Mouse (Mus musculus) heart, embryonic 11.5 days (tissue): Measurements from ENCODE around the gene Rps16. TPM values are rescaled to one million over a fixed set of nuclear protein-coding genes. Genes with fewer than 3 reads are reported as not detected.
"Not testable (repeated sequence)": the region's sequence is repeated elsewhere in the genome, so short reads cannot be mapped to it uniquely, and the experiment has no call there.

Experiments
- ATAC-seq: fragments of 200-750 bp; cut with Nextera tagmentation; replicated peaks from 2 replicates; pipeline ENCODE4 v1.8.0; 2017; ENCODE audit warnings: moderate library complexity; ENCODE audit not compliant: insufficient number of reproducible peaks, low FRiP score, low TSS enrichment
- H3K27ac ChIP-seq: fragments of 300-500 bp; sonication (generic); 2 replicates; pipeline ENCODE4 v1.5.1; 2014; ENCODE audit warnings: mild to moderate bottlenecking, low read depth, low read length
- H3K27me3 ChIP-seq: fragments of 300-500 bp; sonication (generic); 2 replicates; pipeline ENCODE4 v1.6.1; 2014; ENCODE audit warnings: mild to moderate bottlenecking, low read length, mixed read lengths; ENCODE audit not compliant: control insufficient read depth, insufficient read depth
- H3K36me3 ChIP-seq: fragments of 300-500 bp; sonication (generic); 2 replicates; pipeline ENCODE4 v1.6.1; 2014; ENCODE audit warnings: mild to moderate bottlenecking, low read length, moderate library complexity, mixed read lengths; ENCODE audit not compliant: control insufficient read depth, insufficient read depth
- H3K4me1 ChIP-seq: fragments of 300-500 bp; sonication (generic); 2 replicates; pipeline ENCODE4 v1.6.1; 2014; ENCODE audit warnings: low read length; ENCODE audit not compliant: control insufficient read depth, insufficient read depth
- H3K4me2 ChIP-seq: fragments of 300-500 bp; sonication (generic); 2 replicates; pipeline ENCODE4 v1.6.1; 2014; ENCODE audit warnings: mild to moderate bottlenecking, moderate library complexity
- H3K4me3 ChIP-seq: fragments of 300-500 bp; sonication (generic); 2 replicates; pipeline ENCODE4 v1.5.1; 2014; ENCODE audit warnings: low read depth, low read length
- H3K9ac ChIP-seq: fragments of 300-500 bp; sonication (generic); 2 replicates; pipeline ENCODE4 v1.6.1; 2014; ENCODE audit warnings: mild to moderate bottlenecking, low read depth, low read length, moderate library complexity
- H3K9me3 ChIP-seq: fragments of 300-500 bp; sonication (generic); replicated peaks from 2 replicates; pipeline ENCODE4 v1.6.1; 2016; ENCODE audit warnings: low read length; ENCODE audit not compliant: control insufficient read depth
- WGBS: fragments of 180-500 bp; shearing (Covaris S2); extraction: QIAGEN DNeasy Blood & Tissue Kit; methylation state at CpG from one replicate; pipeline ENCODE4 v1.1.7; 2014; ENCODE audit not compliant: insufficient replicate concordance; 5-methylcytosine and 5-hydroxymethylcytosine counted together
- polyA plus RNA-seq: library from polyadenylated mRNA; unstranded; fragments of >200 nt; fragmentation: Nextera tagmentation; extraction: Ambion mirVana; gene quantifications from 2 replicates; pipeline ENCODE4 v1.2.1, GENCODE M21; 2014

The Rps16 gene
- polyA plus RNA-seq, 1 experiment from 2014 or later: 792 TPM

DNA sequence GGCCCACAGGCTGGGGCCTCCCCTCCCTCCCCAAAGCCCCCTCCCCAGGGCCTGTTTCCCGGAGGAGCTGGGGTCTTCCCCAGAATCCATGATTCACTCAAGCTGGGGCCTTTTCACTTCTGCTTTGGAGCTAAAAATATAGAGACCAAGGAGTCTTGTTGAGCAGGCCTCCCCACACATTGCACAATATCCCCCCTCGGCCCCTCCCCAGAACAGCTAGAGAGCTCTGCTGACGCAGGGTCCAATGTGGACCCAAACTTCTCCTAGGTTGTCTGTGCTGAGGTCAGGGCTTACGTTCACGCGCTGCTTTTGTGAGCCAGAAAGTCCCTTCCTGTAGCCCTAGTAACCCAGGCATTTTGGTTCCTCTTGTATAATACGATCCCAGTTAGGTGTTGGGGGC, 35.6 kb downstream of the Rps16 start:
- ATAC-seq: no peak
- H3K9ac ChIP-seq: no peak overlapping the region
- H3K27me3 ChIP-seq: no peaks in the 10 kb centered on the region
- peaks cover 15% of the 10 kb centered on the region for H3K36me3 ChIP-seq
- no peak overlapping the region for H3K27ac ChIP-seq
- peaks cover 22% of the 10 kb centered on the region for H3K4me1 ChIP-seq
- 79% methylated on average over 7 of the region's 7 CpGs for WGBS
- no peak overlapping the region for H3K4me2 ChIP-seq
- H3K9me3 ChIP-seq: no peaks in the 10 kb centered on the region
- H3K4me3 ChIP-seq: no peak overlapping the region

DNA sequence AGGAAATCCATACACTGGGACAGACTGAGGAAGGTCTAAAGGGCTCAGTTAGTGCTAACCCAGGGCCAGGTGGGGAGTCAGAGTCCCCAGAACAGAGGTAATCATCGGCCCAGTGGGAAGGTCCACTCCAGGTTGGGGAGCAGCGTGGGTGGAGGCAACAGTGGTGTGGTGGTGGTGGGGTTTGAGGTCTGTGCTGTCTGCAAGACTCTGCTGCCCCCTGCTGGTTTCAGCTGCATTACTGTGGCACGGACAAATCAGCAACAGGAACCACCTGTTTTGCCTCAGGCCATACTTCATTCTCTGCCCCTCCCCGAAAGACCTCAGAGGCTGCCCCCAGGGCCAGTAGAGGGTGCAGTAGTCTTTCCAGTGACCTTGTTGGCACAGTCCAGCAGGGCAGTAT, 36.0 kb downstream of the Rps16 start:
- Histone ChIP-seq H3K27ac (no peak overlapping the region), H3K9me3 (no peaks in the 10 kb centered on the region), H3K4me3 (no peak overlapping the region), H3K27me3 (no peaks in the 10 kb centered on the region), H3K9ac (no peak overlapping the region), H3K4me2 (no peak overlapping the region), H3K36me3 (peaks cover 15% of the 10 kb centered on the region), H3K4me1 (peaks cover 20% of the 10 kb centered on the region)
- no peak for ATAC-seq
- 11% methylated on average over 4 of the region's 4 CpGs for WGBS

DNA sequence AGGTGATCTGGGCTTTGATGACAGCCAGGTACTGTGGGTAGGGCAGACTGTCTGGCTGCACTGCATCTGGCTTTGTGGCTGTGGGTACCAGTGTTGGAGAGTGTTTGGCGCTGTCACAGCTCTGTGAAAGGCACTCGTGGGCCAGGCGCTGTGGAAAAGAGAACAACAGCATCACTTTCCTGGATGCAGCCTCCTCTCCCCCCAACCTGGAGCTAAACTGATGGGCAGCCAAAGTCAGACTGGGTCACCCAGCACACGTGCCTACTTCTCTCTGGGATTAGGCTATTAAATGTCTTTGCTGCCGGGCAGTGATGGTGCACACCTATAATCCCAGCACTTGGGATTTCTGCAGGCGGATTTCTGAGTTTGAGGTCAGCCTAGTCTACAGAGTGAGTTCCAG, 36.4 kb downstream of the Rps16 start:
- not testable (repeated sequence) for ATAC-seq, H3K4me2 ChIP-seq, H3K27me3 ChIP-seq, H3K27ac ChIP-seq, H3K9me3 ChIP-seq, H3K9ac ChIP-seq, H3K4me3 ChIP-seq
- 77% methylated on average over 6 of the region's 6 CpGs for WGBS
- H3K4me1 ChIP-seq: peaks cover 20% of the 10 kb centered on the region
- peaks cover 15% of the 10 kb centered on the region for H3K36me3 ChIP-seq

DNA sequence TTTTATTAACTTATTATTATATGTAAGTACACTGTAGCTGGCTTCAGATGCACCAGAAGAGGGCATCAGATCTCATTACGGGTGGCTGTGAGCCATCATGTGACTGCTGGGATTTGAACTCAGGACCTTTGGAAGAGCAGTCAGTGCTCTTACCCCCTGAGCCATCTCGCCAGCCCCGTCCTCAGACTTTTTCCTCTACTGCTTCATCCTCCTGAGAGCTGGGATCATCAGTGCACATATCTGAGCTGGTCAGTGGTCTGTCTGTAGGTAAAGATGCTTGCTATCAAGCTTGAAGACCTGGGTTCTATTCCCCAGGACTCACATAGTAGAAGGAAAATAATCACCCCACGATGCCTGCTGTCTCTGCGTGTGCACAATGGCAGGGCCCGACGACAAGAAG, 36.9 kb downstream of the Rps16 start:
- Histone ChIP-seq H3K36me3 (peaks cover 15% of the 10 kb centered on the region), H3K4me1 (peaks cover 19% of the 10 kb centered on the region)
- 82% methylated on average over 7 of the region's 7 CpGs for WGBS
- H3K9me3 ChIP-seq, H3K9ac ChIP-seq, H3K4me2 ChIP-seq, H3K27ac ChIP-seq, H3K27me3 ChIP-seq, H3K4me3 ChIP-seq, ATAC-seq: not testable (repeated sequence)

DNA sequence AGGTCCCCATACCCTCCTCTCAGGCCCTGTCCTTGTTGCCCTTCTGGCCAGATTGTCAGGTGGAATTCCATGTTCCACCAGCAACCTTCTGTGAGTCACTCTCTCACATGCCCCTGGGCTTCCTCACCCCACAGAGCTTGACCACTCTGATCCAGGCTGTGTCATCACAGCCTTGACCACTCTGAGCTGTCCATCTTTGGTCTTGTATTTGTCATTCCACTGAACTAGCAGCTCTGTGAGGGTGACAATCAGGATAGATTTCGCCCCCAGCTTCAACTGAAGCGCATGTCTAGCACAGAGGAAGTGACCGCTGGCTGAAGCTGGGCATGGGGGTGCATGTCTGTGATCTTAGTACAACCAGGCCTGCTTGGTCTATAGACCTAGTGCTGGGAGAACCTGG, 39.9 kb downstream of the Rps16 start:
- no peak for ATAC-seq
- Histone ChIP-seq H3K4me3 (no peak overlapping the region), H3K9me3 (no peaks in the 10 kb centered on the region), H3K36me3 (peaks cover 16% of the 10 kb centered on the region), H3K4me1 (peaks cover 13% of the 10 kb centered on the region), H3K27ac (no peak overlapping the region), H3K27me3 (no peaks in the 10 kb centered on the region), H3K4me2 (no peak overlapping the region), H3K9ac (no peak overlapping the region)
- WGBS: 93% methylated on average over 3 of the region's 3 CpGs

DNA sequence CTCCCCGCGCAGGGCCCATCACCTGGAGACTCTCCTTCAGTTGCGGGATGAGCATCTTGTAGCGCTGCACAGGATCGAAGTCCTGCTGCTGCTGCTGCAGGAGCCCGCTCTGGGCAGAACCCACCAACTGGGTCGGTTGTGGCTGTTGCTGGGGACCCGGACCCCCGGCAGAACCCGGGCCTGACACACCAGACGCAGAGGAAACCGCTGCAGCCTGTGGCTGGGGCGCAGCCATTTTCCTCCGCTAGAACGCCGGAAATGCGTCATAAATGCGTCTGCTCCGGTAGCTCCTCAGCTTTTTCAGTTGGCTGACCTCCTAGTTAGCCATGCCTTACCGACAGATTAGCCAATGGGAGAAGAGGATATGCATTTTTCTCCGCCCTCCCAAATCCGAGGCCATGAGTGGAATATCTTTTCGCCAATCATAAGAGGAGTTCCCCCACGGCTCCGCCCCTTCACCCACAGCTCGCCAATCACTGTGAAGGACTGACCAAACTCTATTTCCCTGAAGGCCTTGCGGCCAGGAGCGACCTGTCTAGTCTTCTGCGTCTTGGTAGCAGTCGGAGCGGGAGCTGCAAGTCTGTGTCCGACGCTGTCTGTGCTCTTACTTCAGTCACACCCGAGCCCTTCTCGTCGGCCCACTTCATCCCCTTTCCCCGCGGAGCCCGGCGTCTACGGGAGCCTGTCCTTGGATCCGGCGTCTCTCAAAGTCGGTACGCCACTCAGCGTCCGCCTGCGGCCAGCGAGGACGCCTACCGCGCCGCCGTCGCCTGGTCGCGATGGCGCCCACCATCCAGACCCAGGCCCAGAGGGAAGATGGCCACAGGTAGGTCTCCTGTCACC, 42.2 kb downstream of the Rps16 start, which contains the start of the genes Med29 and Paf1:
TSS of gene Med29 (minus strand) at position 280 of the 843 bp plus-strand sequence.
TSS of gene Paf1 (plus strand) at position 523 of the 843 bp plus-strand sequence.
- Histone ChIP-seq H3K27ac (peak within 1 kb of the TSS; percentile 73), H3K4me1 (peaks cover 13% of the 10 kb centered on the region), H3K36me3 (peaks cover 28% of the 10 kb centered on the region), H3K9me3 (no peaks in the 10 kb centered on the region), H3K4me2 (peak within 1 kb of the TSS; percentile 93), H3K27me3 (no peaks in the 10 kb centered on the region), H3K9ac (peak within 1 kb of the TSS; percentile 88), H3K4me3 (peak within 1 kb of the TSS; percentile 94)
- ATAC-seq: peak; percentile 98
- WGBS: under 1% methylated on average over 56 of the region's 58 CpGs

DNA sequence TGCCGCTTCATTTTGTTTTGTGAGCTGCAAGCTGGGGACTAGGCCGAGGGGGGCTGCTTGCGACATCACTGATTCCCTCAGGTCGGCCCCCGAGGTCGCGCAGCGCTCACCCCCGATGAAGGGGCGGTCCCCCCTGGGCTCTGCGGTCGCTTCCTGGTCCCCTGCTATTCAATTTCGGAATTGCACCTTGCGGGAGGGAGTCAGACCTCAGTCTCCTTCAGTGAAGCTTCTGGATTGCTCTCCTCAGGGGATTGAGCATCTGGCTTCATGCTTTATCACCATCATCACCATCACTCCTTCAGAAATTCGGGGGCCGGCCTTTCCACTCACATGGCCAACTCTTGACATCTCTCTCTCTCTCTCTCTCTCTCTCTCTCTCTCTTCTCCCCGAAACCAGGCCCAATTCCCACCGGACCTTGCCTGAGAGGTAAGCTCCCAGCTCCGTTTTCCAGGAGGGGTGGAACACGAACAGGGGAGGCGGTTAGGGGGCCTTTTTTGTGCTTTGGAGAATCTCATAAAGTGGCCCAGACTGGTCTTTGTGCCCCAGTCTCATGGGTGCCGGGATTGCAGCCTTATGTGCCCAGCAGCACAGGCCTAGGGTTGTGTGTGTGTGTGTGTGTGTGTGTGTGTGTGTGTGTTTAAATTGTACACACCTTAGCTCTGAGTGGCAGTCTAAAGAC, 43.0 kb downstream of the Rps16 start:
- ATAC-seq: no peak
- no peaks in the 10 kb centered on the region for H3K27me3 ChIP-seq
- WGBS: 6% methylated on average over 22 of the region's 22 CpGs
- H3K36me3 ChIP-seq: peaks cover 33% of the 10 kb centered on the region
- peak overlapping the region; percentile 94 for H3K4me3 ChIP-seq
- H3K9me3 ChIP-seq: no peaks in the 10 kb centered on the region
- H3K4me2 ChIP-seq: peak overlapping the region; percentile 93
- peak overlapping the region; percentile 88 for H3K9ac ChIP-seq
- peak overlapping the region; percentile 73 for H3K27ac ChIP-seq
- H3K4me1 ChIP-seq: peaks cover 13% of the 10 kb centered on the region

DNA sequence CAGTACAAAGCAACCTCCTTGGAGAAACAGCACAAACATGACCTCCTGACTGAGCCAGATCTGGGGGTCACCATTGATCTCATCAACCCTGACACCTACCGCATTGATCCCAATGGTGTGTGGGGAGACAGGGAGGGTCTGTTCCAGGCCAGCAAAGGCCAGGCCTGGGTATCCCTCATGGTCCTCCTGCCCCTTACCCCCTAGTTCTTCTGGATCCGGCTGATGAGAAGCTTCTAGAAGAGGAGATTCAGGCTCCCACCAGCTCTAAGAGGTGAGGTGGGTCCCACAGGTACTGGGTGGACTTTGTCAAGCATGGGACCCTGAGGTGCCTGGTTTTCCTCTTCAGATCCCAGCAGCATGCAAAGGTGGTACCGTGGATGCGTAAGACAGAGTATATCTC, 45.0 kb downstream of the Rps16 start:
- Histone ChIP-seq H3K9me3 (no peaks in the 10 kb centered on the region), H3K27ac (no peak overlapping the region), H3K4me1 (peaks cover 13% of the 10 kb centered on the region), H3K27me3 (no peaks in the 10 kb centered on the region), H3K36me3 (peaks cover 25% of the 10 kb centered on the region), H3K4me3 (no peak overlapping the region), H3K9ac (no peak overlapping the region), H3K4me2 (no peak overlapping the region)
- ATAC-seq: no peak
- 94% methylated on average over 4 of the region's 4 CpGs for WGBS
